Mouse (Mus musculus) heart, postnatal 0 days (tissue): ENCODE measurements around the gene Lyve1. TPM values are rescaled to one million over a fixed set of nuclear protein-coding genes. Genes with fewer than 3 reads are reported as not detected.

ENCODE experiments used
- ATAC-seq: fragments of 200-750 bp; cut with Nextera tagmentation; 2 replicates; pipeline ENCODE4 v1.8.0; 2017; ENCODE audit warnings: low read depth, moderate number of reproducible peaks, moderate library complexity; ENCODE audit not compliant: insufficient read depth
- DNase-seq: peaks from one replicate; pipeline ENCODE4 v3.0.0-alpha.2; 2016; ENCODE audit warnings: low spot score
- H3K27ac ChIP-seq: fragments of 300-500 bp; sonication (generic); 2 replicates; pipeline ENCODE4 v1.5.1; 2014; ENCODE audit warnings: low read depth, mild to moderate bottlenecking
- H3K27me3 ChIP-seq: fragments of 300-500 bp; sonication (generic); 2 replicates; pipeline ENCODE4 v1.6.1; 2014; ENCODE audit warnings: low read length, mixed read lengths; ENCODE audit not compliant: control insufficient read depth, insufficient read depth
- H3K36me3 ChIP-seq: fragments of 300-500 bp; sonication (generic); replicated peaks from 2 replicates; pipeline ENCODE4 v1.6.1; 2014; ENCODE audit warnings: low read length, mixed read lengths; ENCODE audit not compliant: control insufficient read depth, insufficient read depth
- H3K4me1 ChIP-seq: fragments of 300-500 bp; sonication (generic); 2 replicates; pipeline ENCODE4 v1.6.1; 2014; ENCODE audit warnings: antibody characterized with exemption; ENCODE audit not compliant: control insufficient read depth, insufficient read depth
- H3K4me2 ChIP-seq: fragments of 300-500 bp; sonication (generic); 2 replicates; pipeline ENCODE4 v1.6.1; 2014; ENCODE audit warnings: low read depth, mild to moderate bottlenecking, low read length, moderate library complexity
- H3K4me3 ChIP-seq: fragments of 300-500 bp; sonication (generic); 2 replicates; pipeline ENCODE4 v1.5.1; 2014; ENCODE audit warnings: low read depth, low read length
- H3K9ac ChIP-seq: fragments of 300-500 bp; sonication (generic); replicated peaks from 2 replicates; pipeline ENCODE4 v1.6.1; 2014; ENCODE audit warnings: low read depth, low read length, mixed read lengths
- H3K9me3 ChIP-seq: fragments of 300-500 bp; sonication (generic); replicated peaks from 2 replicates; pipeline ENCODE4 v1.6.1; 2016; ENCODE audit warnings: low read length; ENCODE audit not compliant: control insufficient read depth
- CTCF ChIP-seq: IDR thresholded peaks from 2 replicates; pipeline ENCODE4 v1.5.1; 2016; ENCODE audit warnings: antibody characterized with exemption, control low read depth, low read depth
- EP300 ChIP-seq: IDR thresholded peaks from 2 replicates; pipeline ENCODE4 v1.6.1; 2016; ENCODE audit warnings: antibody characterized with exemption, low read depth
- WGBS: fragments of 180-500 bp; shearing (Covaris S2); extraction: QIAGEN DNeasy Blood & Tissue Kit; methylation state at CpG from one replicate; pipeline ENCODE4 v1.1.7; 2014; 5-methylcytosine and 5-hydroxymethylcytosine counted together
- polyA plus RNA-seq: library from polyadenylated mRNA; unstranded; fragments of >200 nt; fragmentation: Nextera tagmentation; extraction: Ambion mirVana; gene quantifications from 2 replicates; pipeline ENCODE4 v1.2.1, GENCODE M21; 2015
- total RNA-seq: library from RNA; depleted of rRNA; stranded (reverse); fragments of >200 nt; gene quantifications from 2 replicates; pipeline ENCODE4 v1.2.3, GENCODE M21; 2014; ENCODE audit warnings: low replicate concordance

The Lyve1 gene
- total and polyA plus RNA-seq, 2 experiments from 2014 or later, result 15.2 to 56.7 TPM

DNA sequence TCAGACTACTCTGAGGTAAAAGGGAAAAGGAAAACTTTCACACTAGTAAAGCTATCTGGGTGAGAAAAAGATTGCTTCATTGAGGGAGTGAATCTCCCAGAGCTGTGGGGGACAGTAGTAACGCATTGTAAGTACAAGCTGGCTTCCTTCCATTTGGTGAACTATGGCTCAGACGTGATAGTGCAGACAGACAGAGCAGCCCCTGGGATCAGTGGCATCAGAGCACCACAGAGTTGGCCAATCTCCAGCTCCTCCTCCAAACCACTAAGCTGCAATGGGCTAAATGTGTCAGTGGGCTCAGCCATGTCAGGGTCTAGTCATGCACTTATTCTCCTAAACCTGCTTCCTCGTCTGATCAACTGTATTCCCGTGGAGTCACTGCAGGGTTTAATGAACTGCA, 39.4 kb downstream of the Lyve1 start:
- Histone ChIP-seq H3K4me2 (no peak overlapping the region), H3K36me3 (peaks cover 43% of the 10 kb centered on the region), H3K27ac (0 out of 2 replicates have a peak overlapping the region, but pooled peaks have one; percentile 22), H3K9ac (no peak overlapping the region), H3K4me3 (no peak overlapping the region), H3K4me1 (peaks cover 24% of the 10 kb centered on the region), H3K9me3 (no peaks in the 10 kb centered on the region), H3K27me3 (no peaks in the 10 kb centered on the region)
- WGBS, result 35% methylated on average over 4 of the region's 4 CpGs
- TF ChIP-seq CTCF (no peak), EP300 (no peak)
- DNase-seq (no peak), ATAC-seq (no peak)

DNA sequence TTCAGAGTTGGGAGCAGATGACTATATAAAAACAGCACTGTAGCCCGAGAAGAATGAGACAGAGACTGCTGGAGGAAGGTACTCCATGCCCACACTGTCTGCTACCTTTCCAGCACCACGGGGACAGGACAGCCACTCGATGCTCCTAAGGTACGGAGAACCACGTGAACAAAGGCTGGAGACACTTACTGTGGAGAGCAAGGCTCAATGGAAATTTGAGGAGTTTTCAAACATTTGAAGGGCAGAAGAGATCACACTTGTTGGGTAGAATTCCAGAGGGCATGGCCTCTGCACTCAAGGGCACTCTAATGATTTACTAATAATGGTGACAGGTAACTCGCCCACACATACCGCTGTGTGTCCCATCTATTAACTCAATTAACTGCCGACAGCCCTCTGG, 40.0 kb downstream of the Lyve1 start:
- ATAC-seq (no peak), DNase-seq (no peak)
- H3K27me3 ChIP-seq, result no peaks in the 10 kb centered on the region
- peaks cover 38% of the 10 kb centered on the region for H3K36me3 ChIP-seq
- no peak overlapping the region for H3K27ac ChIP-seq
- no peak for TF ChIP-seq EP300
- no peak for TF ChIP-seq CTCF
- H3K9me3 ChIP-seq, result no peaks in the 10 kb centered on the region
- peaks cover 27% of the 10 kb centered on the region for H3K4me1 ChIP-seq
- 78% methylated on average over 8 of the region's 8 CpGs for WGBS
- H3K9ac ChIP-seq, result no peak overlapping the region
- H3K4me3 ChIP-seq, result no peak overlapping the region
- no peak overlapping the region for H3K4me2 ChIP-seq

DNA sequence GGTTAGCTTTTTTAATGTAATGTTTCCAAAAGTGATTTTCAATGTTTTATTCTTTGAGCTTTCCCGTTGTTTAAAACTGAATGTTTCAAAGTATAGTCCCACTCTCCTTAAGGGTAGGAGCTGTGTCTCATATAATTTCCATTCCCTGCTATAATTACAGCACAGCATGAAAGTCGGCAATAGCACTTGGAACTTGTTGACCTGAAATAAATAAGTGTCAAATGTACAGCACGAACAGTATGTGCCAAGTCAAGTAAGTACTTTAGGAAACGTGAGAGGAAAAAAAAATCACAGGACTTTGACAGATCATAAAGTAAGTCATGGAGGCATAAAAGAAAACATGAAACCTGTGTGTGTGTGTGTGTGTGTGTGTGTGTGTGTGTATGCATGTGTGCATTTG, 41.0 kb downstream of the Lyve1 start:
- ATAC-seq (no peak), DNase-seq (no peak)
- H3K27ac ChIP-seq, result peak overlapping the region; percentile 69
- H3K27me3 ChIP-seq, result no peaks in the 10 kb centered on the region
- H3K9me3 ChIP-seq, result no peaks in the 10 kb centered on the region
- H3K36me3 ChIP-seq, result peaks cover 35% of the 10 kb centered on the region
- 39% methylated on average over 4 of the region's 4 CpGs for WGBS
- H3K4me2 ChIP-seq, result no peak overlapping the region
- peaks cover 28% of the 10 kb centered on the region for H3K4me1 ChIP-seq
- H3K9ac ChIP-seq, result no peak overlapping the region
- no peak overlapping the region for H3K4me3 ChIP-seq
- TF ChIP-seq EP300 (no peak), CTCF (no peak)

DNA sequence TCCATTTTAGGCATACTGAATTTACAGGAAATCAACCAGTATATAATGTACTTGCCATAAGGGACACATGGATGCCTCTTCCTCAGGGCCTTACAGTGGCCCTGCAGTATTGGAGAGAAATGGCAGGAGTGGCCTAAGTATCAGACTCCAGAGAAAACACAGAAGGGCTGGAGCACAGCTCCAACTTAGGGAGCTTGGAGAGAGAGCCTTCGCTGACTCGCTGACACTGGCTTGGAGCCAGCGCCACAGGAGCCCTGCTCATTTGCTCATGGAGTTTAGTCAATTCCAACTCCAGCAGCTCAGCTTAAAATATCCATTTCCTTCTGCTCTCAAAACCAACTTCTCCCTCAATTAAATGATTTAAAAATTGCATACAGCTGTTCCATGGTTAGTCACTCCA, 41.4 kb downstream of the Lyve1 start:
- no peaks in the 10 kb centered on the region for H3K27me3 ChIP-seq
- H3K27ac ChIP-seq, result peak overlapping the region; percentile 69
- no peak overlapping the region for H3K4me2 ChIP-seq
- no peak for DNase-seq
- TF ChIP-seq CTCF (no peak), EP300 (no peak)
- WGBS, result 8% methylated on average over 3 of the region's 3 CpGs
- peaks cover 34% of the 10 kb centered on the region for H3K36me3 ChIP-seq
- ATAC-seq, result peak; percentile 63
- H3K9ac ChIP-seq, result no peak overlapping the region
- no peak overlapping the region for H3K4me3 ChIP-seq
- H3K9me3 ChIP-seq, result no peaks in the 10 kb centered on the region
- peaks cover 28% of the 10 kb centered on the region for H3K4me1 ChIP-seq

DNA sequence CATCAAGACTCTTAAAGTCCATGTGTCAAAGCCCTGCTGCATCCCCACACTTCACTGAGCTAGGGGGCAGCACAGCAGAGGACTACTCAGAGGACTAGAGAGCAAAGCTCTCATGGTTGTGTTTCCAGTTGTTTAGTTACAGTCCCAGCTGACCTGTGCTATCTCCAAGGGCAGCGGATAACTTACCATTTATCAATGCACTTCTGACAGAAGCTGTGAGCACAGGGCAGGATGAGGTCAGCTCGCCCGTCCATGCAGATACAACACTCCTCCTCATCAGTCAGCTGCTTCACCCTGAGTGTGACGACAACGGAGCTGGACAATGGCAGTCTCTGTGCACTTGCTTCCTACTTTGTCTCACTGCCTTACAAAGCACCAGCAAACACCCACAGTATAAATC, 42.0 kb downstream of the Lyve1 start:
- Histone ChIP-seq H3K4me1 (peaks cover 28% of the 10 kb centered on the region), H3K36me3 (peaks cover 33% of the 10 kb centered on the region), H3K27me3 (no peaks in the 10 kb centered on the region), H3K9me3 (no peaks in the 10 kb centered on the region), H3K4me3 (no peak overlapping the region), H3K9ac (no peak overlapping the region), H3K27ac (peak overlapping the region; percentile 69), H3K4me2 (no peak overlapping the region)
- ATAC-seq (peak; percentile 66), DNase-seq (peak; percentile 61)
- 15% methylated on average over 5 of the region's 5 CpGs for WGBS
- 0 out of 2 replicates have a peak, but pooled peaks have one; percentile 26 for TF ChIP-seq EP300
- TF ChIP-seq CTCF, result peak; percentile 61

DNA sequence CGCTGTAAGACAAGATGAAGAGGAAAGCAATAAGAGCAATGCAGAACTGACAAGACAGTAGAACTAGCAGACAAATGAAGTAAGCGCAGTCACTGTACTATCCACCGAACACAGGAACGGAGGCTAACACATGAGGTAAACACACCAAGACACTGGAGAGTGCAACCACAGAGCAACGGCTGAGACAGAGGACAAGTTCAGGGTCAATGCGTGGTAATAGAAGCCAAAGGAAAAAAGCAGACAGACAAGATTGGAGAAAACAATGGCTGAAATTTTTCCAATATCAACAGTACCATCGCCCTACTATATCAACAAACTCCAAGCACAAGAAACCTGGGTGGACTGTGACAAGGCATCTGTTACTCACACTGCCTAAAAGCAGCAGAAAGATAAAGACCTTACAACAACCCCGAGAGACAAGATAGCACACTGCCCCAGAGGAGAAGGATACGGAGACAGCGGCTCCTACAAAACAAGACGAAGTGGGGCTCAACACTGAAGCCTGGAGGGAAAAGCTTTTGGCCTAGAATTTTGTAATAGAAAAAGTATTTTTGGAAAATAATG, 44.2 kb downstream of the Lyve1 start:
- no peaks in the 10 kb centered on the region for H3K9me3 ChIP-seq
- no peak for TF ChIP-seq CTCF
- no peak for TF ChIP-seq EP300
- DNase-seq, result no peak
- peak; percentile 14; the same call in 1 of the 2 replicates for ATAC-seq
- H3K4me2 ChIP-seq, result no peak overlapping the region
- H3K27ac ChIP-seq, result no peak overlapping the region
- H3K4me3 ChIP-seq, result no peak overlapping the region
- H3K4me1 ChIP-seq, result peaks cover 28% of the 10 kb centered on the region
- WGBS, result 45% methylated on average over 11 of the region's 11 CpGs
- H3K9ac ChIP-seq, result no peak overlapping the region
- H3K27me3 ChIP-seq, result no peaks in the 10 kb centered on the region
- H3K36me3 ChIP-seq, result peaks cover 21% of the 10 kb centered on the region
